Mouse (Mus musculus) lung, postnatal 0 days (tissue): ENCODE data around the gene Actn3.

Experiments
- CTCF ChIP-seq: IDR thresholded peaks from 2 replicates; pipeline ENCODE4 v1.5.1; 2016; ENCODE audit warnings: antibody characterized with exemption, mild to moderate bottlenecking
- EP300 ChIP-seq: IDR thresholded peaks from 2 replicates; pipeline ENCODE4 v1.6.1; 2016; ENCODE audit warnings: antibody characterized with exemption, mild to moderate bottlenecking, control low read depth

DNA sequence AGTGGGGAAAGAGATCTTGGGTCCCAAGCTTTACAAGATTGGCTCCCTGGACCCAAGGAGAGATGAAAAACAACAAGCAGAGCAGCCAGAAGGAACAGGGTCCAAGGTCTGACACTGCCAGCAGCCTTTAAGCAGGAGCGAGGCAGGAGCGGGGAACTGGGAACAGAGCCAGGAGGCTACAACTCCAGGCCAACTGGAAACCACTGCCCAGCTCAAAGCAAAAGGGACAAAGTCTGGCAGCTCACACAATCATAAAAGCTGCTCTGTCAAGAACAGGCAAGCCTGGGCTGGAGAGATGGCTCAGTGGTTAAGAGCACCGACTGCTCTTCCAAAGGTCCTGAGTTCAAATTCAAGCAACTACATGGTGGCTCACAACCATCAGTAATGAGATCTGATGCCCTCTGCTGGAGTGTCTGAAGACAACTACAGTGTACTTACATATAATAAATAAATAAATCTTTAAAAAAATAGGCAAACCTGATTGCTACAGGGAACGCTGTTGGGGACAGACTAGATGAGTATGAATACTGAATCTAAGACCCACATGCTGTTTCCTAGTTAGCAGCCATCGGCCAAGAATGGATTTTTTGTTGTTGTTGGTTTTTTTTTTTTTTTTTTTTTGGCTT, 56.9 kb downstream of the Actn3 start:
- peak; percentile 29 for TF ChIP-seq CTCF
- no peak for TF ChIP-seq EP300
